Mouse (Mus musculus): ENCODE results near the gene Enkd1.

DNA sequence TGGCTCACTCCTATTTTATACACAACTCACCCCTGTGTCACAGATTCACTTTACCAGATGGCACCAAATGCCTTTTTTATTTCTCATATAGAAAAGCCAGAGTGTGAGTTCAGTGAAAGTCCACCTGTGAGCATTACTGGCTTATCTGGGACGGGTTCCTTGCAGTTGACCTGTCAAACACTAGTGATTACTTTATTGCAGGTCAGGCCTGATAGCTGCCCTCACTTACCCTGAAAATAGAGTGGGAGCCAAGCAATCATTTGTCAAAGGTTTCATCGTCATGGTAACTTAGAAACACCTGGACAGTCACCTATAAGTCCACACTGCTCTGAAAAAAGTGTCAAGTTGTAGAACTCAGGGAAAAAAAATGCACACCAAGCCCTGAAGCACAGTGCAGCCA lies 46.7 kb upstream of the Enkd1 start:
- TF ChIP-seq CTCF (IDR thresholded peaks at IDR 0.05) (no peak), EP300 (IDR thresholded peaks at IDR 0.05) (no peak)
